Mouse (Mus musculus) intestine, embryonic 14.5 days (tissue): ENCODE results near the gene Rab36. TPM values are rescaled to one million over a fixed set of nuclear protein-coding genes. Genes with fewer than 3 reads are reported as not detected.

Source experiments
- ATAC-seq: fragments of 200-750 bp; cut with Nextera tagmentation; replicated peaks from 2 replicates; pipeline ENCODE4 v1.8.0; 2017; ENCODE audit warnings: low read depth, moderate number of reproducible peaks, moderate TSS enrichment, moderate library complexity; ENCODE audit not compliant: low FRiP score, low TSS enrichment
- DNase-seq: peaks from one replicate; pipeline ENCODE4 v3.0.0-alpha.2; 2018; ENCODE audit warnings: low spot score
- H3K27ac ChIP-seq: fragments of 300-500 bp; sonication (generic); 2 replicates; pipeline ENCODE4 v1.5.1; 2014; ENCODE audit warnings: low read depth, mild to moderate bottlenecking, control low read depth
- H3K27me3 ChIP-seq: fragments of 300-500 bp; sonication (generic); replicated peaks from 2 replicates; pipeline ENCODE4 v1.6.1; 2014; ENCODE audit warnings: low read length, control low read depth; ENCODE audit not compliant: control insufficient read depth, insufficient read depth
- H3K36me3 ChIP-seq: fragments of 300-500 bp; sonication (generic); 2 replicates; pipeline ENCODE4 v1.6.1; 2014; ENCODE audit warnings: low read length, control low read depth; ENCODE audit not compliant: control insufficient read depth, insufficient read depth
- H3K4me1 ChIP-seq: fragments of 300-500 bp; sonication (generic); replicated peaks from 2 replicates; pipeline ENCODE4 v1.6.1; 2014; ENCODE audit warnings: low read length, control low read depth, mixed read lengths; ENCODE audit not compliant: control insufficient read depth, insufficient read depth
- H3K4me2 ChIP-seq: fragments of 300-500 bp; sonication (generic); 2 replicates; pipeline ENCODE4 v1.6.1; 2014; ENCODE audit warnings: low read length
- H3K4me3 ChIP-seq: fragments of 300-500 bp; sonication (generic); 2 replicates; pipeline ENCODE4 v1.5.1; 2014; ENCODE audit warnings: low read depth, low read length, control low read depth, mixed read lengths
- H3K9ac ChIP-seq: fragments of 300-500 bp; sonication (generic); 2 replicates; pipeline ENCODE4 v1.6.1; 2014; ENCODE audit warnings: mild to moderate bottlenecking, low read length
- H3K9me3 ChIP-seq: fragments of 300-500 bp; sonication (generic); 2 replicates; pipeline ENCODE4 v1.6.1; 2016; ENCODE audit warnings: low read length, control low read depth; ENCODE audit not compliant: control insufficient read depth
- WGBS: fragments of 180-500 bp; shearing (Covaris S2); extraction: QIAGEN DNeasy Blood & Tissue Kit; methylation state at CpG from one replicate; pipeline ENCODE4 v1.1.7; 2014; 5-methylcytosine and 5-hydroxymethylcytosine counted together
- polyA plus RNA-seq: library from polyadenylated mRNA; unstranded; fragments of >200 nt; fragmentation: Nextera tagmentation; extraction: Ambion mirVana; gene quantifications from 2 replicates; pipeline ENCODE4 v1.2.1, GENCODE M21; 2014

Rab36 gene
- polyA plus RNA-seq, 1 experiment from 2014 or later = 8.2 TPM

- Histone ChIP-seq H3K27me3 (no peaks in the 10 kb centered on the region), H3K27ac (no peak overlapping the region), H3K4me2 (no peak overlapping the region), H3K36me3 (no peaks in the 10 kb centered on the region), H3K9me3 (no peaks in the 10 kb centered on the region), H3K4me3 (no peak overlapping the region), H3K9ac (no peak overlapping the region), H3K4me1 (peaks cover 12% of the 10 kb centered on the region)
- 21% methylated on average over 22 of the region's 22 CpGs for WGBS
- peak; percentile 52; the same call in 1 of the 2 replicates for ATAC-seq
- DNase-seq = no peak
Observed at GRCm38 (mm10) chr10:75093252-75093987, 56.6 kb downstream of the Rab36 start.

- ATAC-seq (no peak), DNase-seq (no peak)
- no peaks in the 10 kb centered on the region for H3K9me3 ChIP-seq
- peaks cover 19% of the 10 kb centered on the region for H3K4me1 ChIP-seq
- no peak overlapping the region for H3K9ac ChIP-seq
- H3K36me3 ChIP-seq = no peaks in the 10 kb centered on the region
- H3K27ac ChIP-seq = no peak overlapping the region
- WGBS = 91% methylated on average over 1 of the region's 1 CpGs
- no peak overlapping the region for H3K4me2 ChIP-seq
- no peaks in the 10 kb centered on the region for H3K27me3 ChIP-seq
- no peak overlapping the region for H3K4me3 ChIP-seq
Observed at GRCm38 (mm10) chr10:75094338-75094737, 57.5 kb downstream of the Rab36 start.

DNA sequence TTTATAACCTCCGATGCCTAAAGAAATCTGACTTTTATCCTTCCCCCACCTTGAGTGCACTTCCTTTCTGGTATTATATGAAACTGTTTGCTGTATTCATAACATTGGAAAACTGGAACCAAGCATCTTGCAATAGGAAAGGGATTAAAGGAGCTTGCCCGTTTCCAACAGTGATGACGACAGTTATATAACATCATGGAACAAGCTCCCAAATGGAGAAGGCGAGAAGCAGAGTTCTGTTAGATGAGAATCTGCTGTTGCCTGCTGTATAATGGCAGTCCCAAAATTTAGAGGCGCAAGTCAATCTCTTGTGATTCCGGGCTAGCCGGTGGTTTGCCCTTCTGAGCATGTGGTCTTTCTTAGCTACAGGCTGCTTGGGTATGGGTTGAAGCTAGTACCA lies 58.4 kb downstream of the Rab36 start:
- no peak for DNase-seq
- Histone ChIP-seq H3K4me2 (no peak overlapping the region), H3K4me3 (no peak overlapping the region), H3K9me3 (no peaks in the 10 kb centered on the region), H3K9ac (no peak overlapping the region), H3K27ac (no peak overlapping the region), H3K4me1 (peaks cover 19% of the 10 kb centered on the region), H3K27me3 (no peaks in the 10 kb centered on the region), H3K36me3 (no peaks in the 10 kb centered on the region)
- ATAC-seq = no peak
- WGBS = 93% methylated on average over 7 of the region's 7 CpGs

- no peaks in the 10 kb centered on the region for H3K9me3 ChIP-seq
- DNase-seq = no peak
- H3K4me1 ChIP-seq = peaks cover 16% of the 10 kb centered on the region
- no peak overlapping the region for H3K27ac ChIP-seq
- H3K36me3 ChIP-seq = no peaks in the 10 kb centered on the region
- ATAC-seq = no peak
- 28% methylated on average over 10 of the region's 10 CpGs for WGBS
- no peak overlapping the region for H3K9ac ChIP-seq
- H3K27me3 ChIP-seq = no peaks in the 10 kb centered on the region
- no peak overlapping the region for H3K4me3 ChIP-seq
- H3K4me2 ChIP-seq = no peak overlapping the region
Observed at GRCm38 (mm10) chr10:75098446-75099183, 61.8 kb downstream of the Rab36 start.

DNA sequence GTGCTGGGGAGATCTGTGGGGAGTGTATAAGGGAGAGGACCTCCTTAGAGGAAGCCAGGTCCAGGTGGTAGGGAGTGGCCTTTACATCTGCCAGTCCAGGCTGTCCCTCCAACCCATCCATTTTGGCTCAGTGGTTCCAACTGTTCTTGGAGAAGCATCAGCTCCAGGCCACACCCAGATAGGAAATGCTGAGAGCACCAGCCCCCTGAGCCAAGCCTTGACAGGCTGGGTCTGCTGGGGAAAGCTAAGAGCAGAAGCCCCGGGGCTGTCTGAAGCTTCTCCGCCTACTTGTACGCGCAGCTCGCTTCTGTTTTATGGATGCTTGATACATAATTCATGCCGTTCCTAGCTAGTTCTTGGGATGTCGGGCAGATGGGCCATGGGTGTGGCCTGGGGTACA lies 63.4 kb downstream of the Rab36 start:
- ATAC-seq (no peak; the same call in 1 of the 2 replicates), DNase-seq (no peak)
- 64% methylated on average over 7 of the region's 7 CpGs for WGBS
- Histone ChIP-seq H3K9me3 (no peaks in the 10 kb centered on the region), H3K4me2 (no peak overlapping the region), H3K9ac (no peak overlapping the region), H3K27ac (no peak overlapping the region), H3K27me3 (no peaks in the 10 kb centered on the region), H3K4me1 (peaks cover 25% of the 10 kb centered on the region), H3K4me3 (no peak overlapping the region), H3K36me3 (no peaks in the 10 kb centered on the region)

GRCm38 (mm10) chr10:75103502-75103901 lies 66.6 kb downstream of the Rab36 start:
- Histone ChIP-seq H3K9ac (no peak overlapping the region), H3K4me3 (no peak overlapping the region), H3K9me3 (no peaks in the 10 kb centered on the region), H3K36me3 (no peaks in the 10 kb centered on the region), H3K27me3 (no peaks in the 10 kb centered on the region), H3K4me2 (no peak overlapping the region), H3K27ac (no peak overlapping the region), H3K4me1 (peaks cover 35% of the 10 kb centered on the region)
- DNase-seq = no peak
- ATAC-seq = no peak
- 92% methylated on average over 2 of the region's 2 CpGs for WGBS

Other genes with a start within 250 kb of the Rab36 start
- 3.9 and 4.6 TPM in 2 replicates for gene Gnaz, start 69.9 kb upstream of the Rab36 start, polyA plus RNA-seq
- not detected in 2 replicates for gene Rsph14, start 4.5 kb upstream of the Rab36 start, polyA plus RNA-seq
- 11.3 and 14.4 TPM in 2 replicates for gene Bcr, start 23.5 kb downstream of the Rab36 start, polyA plus RNA-seq
- 24.8 and 25.4 TPM in 2 replicates for gene Specc1l, start 175.0 kb downstream of the Rab36 start, polyA plus RNA-seq